Mouse (Mus musculus): ENCODE results near the gene Pdpk1.

Gene Pdpk1

GRCm38 (mm10) chr17:24150824-24151223, at the start of gene Pdpk1:
Gene Pdpk1, minus strand, starts transcription at chr17:24150924.
- no peak for DNase-seq (ENCODE audit: low spot score in 2 of 2)

DNA sequence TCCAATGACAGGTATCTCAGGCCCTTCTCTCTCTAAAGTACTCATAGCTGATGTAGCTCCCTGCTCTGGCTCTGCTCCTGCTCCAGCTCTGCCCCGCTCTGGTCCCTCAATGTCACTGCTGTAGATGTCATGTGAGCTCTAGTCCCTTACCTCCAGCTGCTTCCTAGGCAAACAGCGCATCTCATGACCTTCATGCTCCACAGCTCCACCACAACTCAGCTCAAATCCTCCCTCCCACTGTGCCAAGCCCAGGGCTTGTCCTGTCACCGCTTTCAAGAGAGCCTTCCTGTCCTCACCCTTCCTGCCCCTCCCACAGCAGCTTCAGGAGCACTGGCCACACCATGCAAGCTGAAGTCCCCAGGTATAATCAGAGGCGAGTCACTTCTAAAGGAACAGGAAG, 49.0 kb upstream of the Pdpk1 start:
- DNase-seq (ENCODE audit: low spot score in 2 of 2): no peak

DNA sequence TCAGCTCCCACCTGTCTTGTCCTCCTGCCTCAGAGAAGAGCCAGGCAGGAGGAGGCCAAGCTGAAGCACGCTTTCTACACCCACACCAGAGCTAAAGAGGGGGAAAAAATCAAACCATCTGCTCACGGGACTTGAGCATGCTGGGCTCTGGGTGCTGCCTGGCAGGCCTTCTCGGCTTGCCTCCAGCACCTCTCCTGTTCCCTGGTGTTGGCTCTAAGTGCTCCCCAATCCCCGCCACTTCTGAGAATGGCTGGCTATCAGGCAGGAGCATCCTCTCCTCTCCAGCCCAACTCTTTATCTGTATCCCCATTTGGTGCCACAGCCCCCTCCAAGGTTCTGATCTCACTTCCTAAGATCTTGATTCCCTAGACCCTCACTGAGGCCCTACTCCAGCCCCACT, 48.5 kb upstream of the Pdpk1 start:
- DNase-seq (ENCODE audit: low spot score in 2 of 2): no peak

GRCm38 (mm10) chr17:24197032-24197824, 46.5 kb upstream of the Pdpk1 start:
- no peak for DNase-seq (ENCODE audit: low spot score in 2 of 2)

DNA sequence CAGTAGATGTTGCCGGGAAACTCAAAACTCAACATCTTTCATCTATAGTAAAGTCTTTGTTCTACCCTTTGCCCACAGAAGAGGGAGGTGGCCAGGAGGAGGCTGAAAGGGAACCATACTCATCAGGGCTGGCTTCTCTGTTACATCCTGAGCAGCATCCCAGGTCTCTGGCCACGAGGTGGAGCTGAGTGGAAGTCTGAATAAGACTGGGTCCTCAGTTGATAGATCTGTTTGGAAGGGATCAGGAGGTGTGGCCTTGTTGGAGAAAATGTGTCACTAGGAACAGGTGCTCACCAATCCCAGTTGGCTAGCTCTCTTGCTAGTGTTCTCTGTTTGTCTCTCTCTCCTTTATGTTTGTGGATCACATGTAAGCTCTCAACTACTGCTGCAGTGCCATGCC, 44.6 kb upstream of the Pdpk1 start:
- DNase-seq (ENCODE audit: low spot score in 2 of 2): no peak

GRCm38 (mm10) chr17:24193769-24194168, 43.0 kb upstream of the Pdpk1 start:
- DNase-seq (ENCODE audit: low spot score in 2 of 2): no peak

DNA sequence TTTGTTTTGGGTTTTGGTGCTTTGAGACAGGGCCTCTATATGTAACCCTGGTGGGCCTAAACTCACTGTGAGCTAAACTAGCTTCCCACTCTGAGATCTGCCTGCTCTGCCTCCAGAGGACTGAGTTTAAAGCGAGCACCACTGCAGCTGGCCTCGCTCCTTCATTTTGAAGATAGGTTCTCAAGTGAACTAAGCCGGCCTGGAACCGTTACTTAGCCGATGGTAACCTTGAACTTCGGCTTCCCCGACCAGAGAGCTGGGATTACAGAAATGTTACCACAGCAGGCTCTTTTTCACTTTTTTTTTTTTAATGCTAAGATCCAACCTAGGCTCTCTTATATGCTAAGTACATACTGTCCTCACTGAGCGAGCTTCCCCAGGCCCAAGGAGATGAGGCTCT, 42.5 kb upstream of the Pdpk1 start:
- DNase-seq (ENCODE audit: low spot score in 2 of 2): no peak

DNA sequence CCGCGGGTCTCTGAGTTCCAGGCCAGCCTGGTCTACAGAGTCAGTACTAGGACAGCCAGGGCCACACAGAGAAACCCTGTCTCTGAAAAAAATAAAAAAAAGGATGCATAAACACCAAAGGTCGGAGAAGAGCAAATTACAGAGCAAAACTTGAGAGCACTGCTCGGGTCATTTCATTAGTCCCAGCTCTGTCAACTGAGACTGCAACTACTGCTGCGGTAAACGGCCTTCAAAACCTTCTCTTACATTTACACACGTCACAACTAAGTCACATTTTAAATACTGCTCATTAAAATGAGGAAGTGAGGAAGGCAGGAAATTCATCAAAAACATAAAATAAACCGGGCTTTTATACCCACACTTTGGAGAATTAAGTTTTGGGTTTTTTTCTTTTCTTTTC, 42.1 kb upstream of the Pdpk1 start:
- no peak for DNase-seq (ENCODE audit: low spot score in 2 of 2)

- no peak for DNase-seq (ENCODE audit: low spot score in 2 of 2)
These were observed 40.8 kb upstream of the Pdpk1 start for GRCm38 (mm10) chr17:24191481-24191880.

DNA sequence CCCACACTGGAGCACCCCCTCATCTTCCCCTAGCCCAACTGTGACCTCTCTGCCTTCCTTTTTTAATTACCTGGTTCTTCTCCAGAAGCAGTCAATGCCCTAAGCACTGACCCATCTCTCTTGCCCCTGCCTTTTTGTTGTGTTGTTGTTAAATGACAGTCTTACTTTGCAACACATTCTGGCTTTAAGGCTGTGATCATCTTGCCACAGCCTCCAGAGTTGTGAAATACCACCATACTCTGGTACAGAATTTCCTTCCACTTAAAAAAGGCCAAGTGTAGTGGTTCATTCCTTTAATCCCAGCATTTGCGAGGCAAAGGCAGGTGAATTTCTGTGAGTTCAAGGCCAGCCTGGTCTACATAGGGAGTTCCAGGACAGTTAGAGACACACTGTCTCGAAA, 40.2 kb upstream of the Pdpk1 start:
- DNase-seq (ENCODE audit: low spot score in 2 of 2): no peak

DNA sequence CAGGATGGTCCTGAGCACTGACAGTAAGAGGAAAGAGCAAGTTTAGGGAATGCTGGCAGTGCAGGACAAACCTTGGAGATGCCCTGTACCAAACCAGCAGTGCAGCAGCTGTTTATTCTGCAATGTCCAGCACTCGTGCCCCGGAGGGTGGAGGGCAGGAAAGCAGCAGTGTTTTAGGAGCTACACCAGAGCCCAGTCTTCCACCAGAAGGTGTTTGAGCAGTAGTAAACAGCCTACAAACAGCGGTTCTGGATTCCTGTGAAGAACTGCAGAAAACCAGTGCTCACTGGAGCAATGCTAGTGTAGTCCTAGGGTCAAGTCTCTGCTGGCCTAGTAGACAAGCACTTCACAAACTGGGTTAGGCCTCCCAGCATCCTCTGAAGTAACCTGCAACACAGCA, 23.5 kb upstream of the Pdpk1 start:
- DNase-seq (ENCODE audit: low spot score in 2 of 2): no peak

GRCm38 (mm10) chr17:24173423-24173822, 22.7 kb upstream of the Pdpk1 start:
- DNase-seq (ENCODE audit: low spot score in 2 of 2): peak; percentile 44 to 49

GRCm38 (mm10) chr17:24171738-24172137, 21.0 kb upstream of the Pdpk1 start:
- no peak for DNase-seq (ENCODE audit: low spot score in 2 of 2)

- no peak for DNase-seq (ENCODE audit: low spot score in 2 of 2)
These were observed 20.0 kb upstream of the Pdpk1 start for GRCm38 (mm10) chr17:24170729-24171128.

GRCm38 (mm10) chr17:24170125-24170524, 19.4 kb upstream of the Pdpk1 start:
- DNase-seq (ENCODE audit: low spot score in 2 of 2): no peak

DNA sequence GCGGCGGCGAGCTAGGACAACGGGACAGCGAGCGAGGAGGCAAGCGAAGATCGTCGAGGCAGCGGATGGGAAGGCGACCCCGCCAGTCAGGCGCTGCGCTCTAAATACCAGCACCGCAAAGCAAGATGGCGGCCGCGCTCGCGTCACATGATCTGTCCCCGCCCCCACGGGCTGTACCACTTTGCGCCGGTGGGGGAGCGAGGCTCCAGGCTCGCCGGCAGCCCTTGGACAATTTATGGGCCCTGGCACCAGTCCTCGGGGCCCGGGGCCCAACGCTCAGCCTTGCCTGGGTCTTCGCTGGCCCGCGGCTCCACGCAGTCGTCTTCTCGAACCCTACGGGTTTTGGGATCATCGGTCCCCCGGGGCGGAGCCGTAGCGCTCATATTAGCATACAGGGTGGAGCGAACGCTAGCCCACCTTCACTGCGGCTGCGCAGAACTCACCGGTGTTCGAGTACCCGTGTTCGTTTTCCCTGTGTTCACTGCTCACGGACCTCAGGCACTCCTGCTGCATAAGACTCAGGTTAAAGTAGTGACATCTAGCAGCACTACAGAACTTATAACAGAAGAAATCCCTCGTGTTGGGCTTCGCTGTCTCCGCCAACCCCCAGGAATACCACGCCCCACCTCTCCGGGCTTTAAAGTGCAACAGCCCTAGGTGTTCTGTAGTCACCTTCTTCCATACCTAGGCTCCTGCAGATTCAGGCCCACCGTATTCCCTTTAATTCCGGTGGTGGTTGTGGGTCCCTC, 18.8 kb upstream of the Pdpk1 start, which contains the start of gene Atp6v0c:
Gene Atp6v0c (minus strand): TSS at position 386 of the 749 bp plus-strand sequence.
- DNase-seq (ENCODE audit: low spot score in 2 of 2): peak; percentile 93 to 95

DNA sequence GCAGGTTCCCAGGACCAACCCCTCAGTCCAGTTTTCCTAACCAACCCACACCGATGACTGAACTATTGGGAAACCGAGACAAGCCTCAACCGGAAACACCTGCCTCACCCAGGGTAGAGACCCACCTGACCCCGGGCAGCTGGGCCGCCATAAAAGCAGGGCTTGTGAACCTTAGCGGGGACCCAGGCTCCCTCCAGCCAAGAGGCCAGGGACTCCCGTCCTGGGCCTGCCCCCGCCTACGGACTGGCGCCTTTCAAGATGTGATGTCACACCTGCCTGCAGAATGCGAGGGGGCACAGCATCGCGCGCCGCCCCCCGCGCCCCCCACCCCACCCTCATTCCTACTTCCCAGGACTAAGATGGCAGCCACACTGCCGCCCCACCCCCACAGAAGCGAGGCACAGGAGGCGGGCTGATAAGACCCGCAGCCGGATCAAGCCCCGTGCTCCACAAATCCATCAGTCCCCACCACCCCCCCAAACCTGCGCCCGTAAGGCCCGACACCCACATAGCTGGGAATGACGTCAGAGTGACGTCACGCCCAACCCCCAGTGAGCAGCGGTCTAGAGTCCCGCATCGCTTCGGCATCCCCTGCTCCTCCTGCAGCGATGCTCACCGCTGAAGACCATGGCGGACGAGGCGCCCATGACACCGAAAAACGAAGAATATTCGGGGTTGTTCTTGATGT, 18.0 kb upstream of the Pdpk1 start:
- DNase-seq (ENCODE audit: low spot score in 2 of 2): peak in 1 of 2 experiments; percentile 69

DNA sequence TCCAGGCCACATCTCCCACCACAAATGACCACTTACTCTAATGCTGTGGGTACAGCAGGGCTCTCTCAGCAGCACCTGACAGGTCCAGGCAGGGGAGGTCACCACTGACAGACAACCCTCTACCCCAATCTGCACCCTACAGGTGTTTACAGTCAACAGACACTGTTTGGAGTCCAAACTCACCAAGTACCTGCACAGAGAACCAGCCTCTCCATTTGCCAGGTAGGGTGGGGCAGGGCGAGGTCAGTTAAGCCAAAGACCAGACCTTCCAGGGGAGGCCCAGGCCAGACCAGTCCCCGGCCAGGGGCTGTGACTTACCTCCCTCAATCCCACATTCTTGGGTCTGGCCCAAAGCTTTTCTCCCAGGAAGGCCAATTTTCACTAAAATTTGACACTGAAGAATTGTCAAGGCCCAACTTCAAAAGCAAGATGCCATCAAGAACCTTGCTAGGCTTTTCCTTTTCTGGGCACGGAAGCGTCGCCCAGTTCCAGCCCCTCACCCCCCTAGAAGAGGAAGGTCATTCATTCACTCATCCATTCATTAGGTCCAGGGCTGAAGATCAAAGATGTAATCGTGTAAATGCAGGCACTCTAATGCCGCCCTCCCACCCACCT, 17.3 kb upstream of the Pdpk1 start:
- no peak for DNase-seq (ENCODE audit: low spot score in 2 of 2)

GRCm38 (mm10) chr17:24167120-24167519, 16.4 kb upstream of the Pdpk1 start:
- no peak for DNase-seq (ENCODE audit: low spot score in 2 of 2)

DNA sequence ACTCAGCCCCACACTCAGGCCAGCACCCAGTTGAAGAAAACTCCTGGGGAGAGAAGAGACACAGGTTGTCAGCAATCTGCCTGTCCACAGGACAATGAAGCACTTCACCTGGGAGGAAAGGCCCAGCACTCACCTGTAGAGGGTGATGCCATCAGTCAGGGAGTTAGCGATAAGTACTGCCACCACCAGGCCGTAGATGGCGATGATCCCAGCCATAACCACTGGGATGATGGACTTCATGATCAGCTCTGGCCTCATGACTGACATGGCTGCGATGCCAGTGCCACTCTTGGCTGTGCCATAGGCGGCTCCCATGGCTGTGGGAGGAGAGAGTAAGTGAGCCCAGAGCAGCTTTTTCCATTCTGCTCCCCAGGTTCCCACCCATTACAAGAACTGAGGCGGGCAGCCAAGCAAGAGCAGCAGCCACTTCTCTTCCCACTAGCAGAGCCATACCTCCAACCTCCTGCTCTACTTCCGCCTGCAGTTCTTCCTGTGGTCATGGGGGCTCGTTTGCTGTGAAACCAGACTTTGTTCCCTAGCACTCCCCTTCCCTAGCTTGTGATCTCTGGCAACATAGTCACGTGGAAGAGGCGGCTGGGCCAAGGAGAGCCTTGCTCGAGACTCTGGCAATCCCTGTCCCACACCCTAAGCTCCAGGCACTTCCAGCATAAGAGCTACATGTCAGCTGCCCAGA, 14.0 kb upstream of the Pdpk1 start:
- DNase-seq (ENCODE audit: low spot score in 2 of 2): no peak

DNA sequence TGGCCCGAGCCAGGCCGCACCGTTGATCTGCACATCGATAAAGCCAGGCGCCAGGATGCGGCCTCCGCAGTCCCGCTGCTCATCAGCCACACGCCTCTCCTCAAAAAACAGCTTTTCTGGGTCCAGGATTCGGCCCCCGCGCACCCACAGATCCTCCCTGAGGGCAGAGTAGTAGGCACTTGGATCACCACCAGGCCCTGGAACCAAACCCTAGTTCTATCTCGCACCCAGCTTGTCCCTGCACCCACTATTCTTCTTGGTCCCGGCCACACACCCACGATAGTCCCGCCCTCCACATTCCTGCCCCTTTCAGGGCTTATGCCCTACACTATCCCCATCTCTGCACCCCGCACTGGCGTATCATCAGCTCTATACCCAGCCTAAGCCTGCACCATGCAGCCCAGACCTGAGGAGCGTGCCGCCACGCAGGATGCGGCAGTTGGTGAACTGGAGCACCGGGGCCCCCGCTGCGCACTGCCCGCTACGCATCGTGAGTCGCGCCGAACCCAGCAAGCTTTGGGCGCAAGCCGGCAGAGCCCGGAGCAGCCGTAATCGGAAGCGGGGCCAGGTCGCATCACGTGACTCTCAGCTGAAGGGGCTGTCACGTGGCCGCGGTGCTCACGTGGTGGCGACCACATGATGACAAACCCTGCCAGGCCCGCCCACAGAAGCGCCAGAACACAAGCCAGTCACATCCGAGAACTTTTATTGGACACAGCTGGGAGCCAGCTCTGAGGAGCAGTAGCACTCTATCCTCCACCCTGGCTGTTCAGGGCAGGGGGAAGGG, 12.6 kb upstream of the Pdpk1 start, which contains the start of gene Amdhd2:
Gene Amdhd2 (minus strand): TSS at position 591 of the 787 bp plus-strand sequence.
- DNase-seq (ENCODE audit: low spot score in 2 of 2): peak; percentile 97 to 98
